Mouse (Mus musculus) heart, embryonic 11.5 days (tissue): ENCODE results near the gene 4931440F15Rik. TPM values are rescaled to one million over a fixed set of nuclear protein-coding genes. Genes with fewer than 3 reads are reported as not detected.

Source experiments
- ATAC-seq: fragments of 200-750 bp; cut with Nextera tagmentation; replicated peaks from 2 replicates; pipeline ENCODE4 v1.8.0; 2017; ENCODE audit warnings: moderate library complexity; ENCODE audit not compliant: insufficient number of reproducible peaks, low FRiP score, low TSS enrichment
- H3K27ac ChIP-seq: fragments of 300-500 bp; sonication (generic); 2 replicates; pipeline ENCODE4 v1.5.1; 2014; ENCODE audit warnings: mild to moderate bottlenecking, low read depth, low read length
- H3K27me3 ChIP-seq: fragments of 300-500 bp; sonication (generic); 2 replicates; pipeline ENCODE4 v1.6.1; 2014; ENCODE audit warnings: mild to moderate bottlenecking, low read length, mixed read lengths; ENCODE audit not compliant: control insufficient read depth, insufficient read depth
- H3K36me3 ChIP-seq: fragments of 300-500 bp; sonication (generic); 2 replicates; pipeline ENCODE4 v1.6.1; 2014; ENCODE audit warnings: mild to moderate bottlenecking, low read length, moderate library complexity, mixed read lengths; ENCODE audit not compliant: control insufficient read depth, insufficient read depth
- H3K4me1 ChIP-seq: fragments of 300-500 bp; sonication (generic); 2 replicates; pipeline ENCODE4 v1.6.1; 2014; ENCODE audit warnings: low read length; ENCODE audit not compliant: control insufficient read depth, insufficient read depth
- H3K4me2 ChIP-seq: fragments of 300-500 bp; sonication (generic); 2 replicates; pipeline ENCODE4 v1.6.1; 2014; ENCODE audit warnings: mild to moderate bottlenecking, moderate library complexity
- H3K4me3 ChIP-seq: fragments of 300-500 bp; sonication (generic); 2 replicates; pipeline ENCODE4 v1.5.1; 2014; ENCODE audit warnings: low read depth, low read length
- H3K9ac ChIP-seq: fragments of 300-500 bp; sonication (generic); 2 replicates; pipeline ENCODE4 v1.6.1; 2014; ENCODE audit warnings: mild to moderate bottlenecking, low read depth, low read length, moderate library complexity
- H3K9me3 ChIP-seq: fragments of 300-500 bp; sonication (generic); replicated peaks from 2 replicates; pipeline ENCODE4 v1.6.1; 2016; ENCODE audit warnings: low read length; ENCODE audit not compliant: control insufficient read depth
- WGBS: fragments of 180-500 bp; shearing (Covaris S2); extraction: QIAGEN DNeasy Blood & Tissue Kit; methylation state at CpG from one replicate; pipeline ENCODE4 v1.1.7; 2014; ENCODE audit not compliant: insufficient replicate concordance; 5-methylcytosine and 5-hydroxymethylcytosine counted together
- polyA plus RNA-seq: library from polyadenylated mRNA; unstranded; fragments of >200 nt; fragmentation: Nextera tagmentation; extraction: Ambion mirVana; gene quantifications from 2 replicates; pipeline ENCODE4 v1.2.1, GENCODE M21; 2014

The 4931440F15Rik gene
- polyA plus RNA-seq, 1 experiment from 2014 or later = 0.21 TPM

DNA sequence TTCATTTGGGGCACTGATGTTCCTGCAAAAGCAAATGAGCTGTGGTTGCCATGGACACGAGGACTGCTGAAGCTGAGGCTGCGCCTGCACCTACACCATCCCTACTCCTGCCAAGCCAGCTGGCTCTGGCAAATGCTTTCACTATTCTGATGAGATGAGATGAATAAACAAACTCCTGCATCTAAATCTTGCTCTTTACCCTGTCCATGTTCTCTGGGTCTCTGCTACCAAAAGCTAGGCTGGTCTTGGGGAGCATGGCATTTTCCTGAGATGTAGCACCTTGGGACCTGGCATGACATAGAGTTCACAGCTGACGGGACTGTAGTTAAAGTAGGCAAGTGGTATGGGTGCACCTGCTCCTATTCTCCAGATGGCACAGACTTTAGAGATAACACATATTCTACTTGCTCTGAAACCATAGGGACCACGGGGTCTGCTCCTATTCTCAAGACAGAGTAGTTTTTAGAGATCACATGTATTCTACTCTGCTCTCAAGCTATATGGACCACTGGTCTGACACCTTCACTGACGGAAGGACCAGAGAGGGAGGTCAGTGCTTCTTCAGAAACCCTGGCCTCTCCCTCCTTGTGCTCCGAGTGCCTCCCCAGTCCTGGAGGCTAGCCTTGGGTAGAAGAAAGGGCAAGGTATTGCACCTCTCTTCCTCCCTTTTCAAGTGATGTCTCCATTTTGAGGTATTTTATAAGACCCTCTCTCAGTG is 36.4 kb downstream of the 4931440F15Rik start:
- no peak overlapping the region for H3K4me2 ChIP-seq
- no peaks in the 10 kb centered on the region for H3K36me3 ChIP-seq
- no peak overlapping the region for H3K27ac ChIP-seq
- no peaks in the 10 kb centered on the region for H3K27me3 ChIP-seq
- ATAC-seq = no peak
- H3K4me3 ChIP-seq = no peak overlapping the region
- 76% methylated on average over 6 of the region's 6 CpGs for WGBS
- peaks cover under 1% of the 10 kb centered on the region; the same call in 1 of the 2 replicates for H3K4me1 ChIP-seq
- no peak overlapping the region for H3K9ac ChIP-seq
- H3K9me3 ChIP-seq = no peaks in the 10 kb centered on the region

DNA sequence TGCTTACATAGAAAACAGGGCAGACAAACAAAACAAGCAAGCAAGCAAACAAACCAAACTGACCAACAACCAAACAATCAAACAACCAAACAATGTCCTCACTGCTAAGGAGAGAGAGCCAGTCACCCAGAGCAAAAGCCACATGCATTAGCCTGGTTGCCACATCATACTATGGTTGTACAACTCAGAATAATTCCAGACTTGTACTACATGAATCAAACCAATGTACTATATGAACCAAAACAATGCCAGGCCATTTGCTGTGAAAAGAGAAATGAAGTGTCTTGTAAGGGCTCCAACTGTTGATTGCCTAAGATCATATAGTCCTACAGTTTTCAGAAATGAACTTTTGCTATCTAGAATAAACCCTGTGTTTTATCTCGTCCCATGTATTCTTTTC is 37.0 kb downstream of the 4931440F15Rik start:
- no peak overlapping the region for H3K9ac ChIP-seq
- H3K27ac ChIP-seq = no peak overlapping the region
- no peaks in the 10 kb centered on the region for H3K27me3 ChIP-seq
- H3K4me1 ChIP-seq = no peaks in the 10 kb centered on the region
- no peak overlapping the region for H3K4me3 ChIP-seq
- H3K36me3 ChIP-seq = no peaks in the 10 kb centered on the region
- ATAC-seq = no peak
- 52% methylated on average over 1 of the region's 1 CpGs for WGBS
- no peaks in the 10 kb centered on the region for H3K9me3 ChIP-seq
- no peak overlapping the region for H3K4me2 ChIP-seq

DNA sequence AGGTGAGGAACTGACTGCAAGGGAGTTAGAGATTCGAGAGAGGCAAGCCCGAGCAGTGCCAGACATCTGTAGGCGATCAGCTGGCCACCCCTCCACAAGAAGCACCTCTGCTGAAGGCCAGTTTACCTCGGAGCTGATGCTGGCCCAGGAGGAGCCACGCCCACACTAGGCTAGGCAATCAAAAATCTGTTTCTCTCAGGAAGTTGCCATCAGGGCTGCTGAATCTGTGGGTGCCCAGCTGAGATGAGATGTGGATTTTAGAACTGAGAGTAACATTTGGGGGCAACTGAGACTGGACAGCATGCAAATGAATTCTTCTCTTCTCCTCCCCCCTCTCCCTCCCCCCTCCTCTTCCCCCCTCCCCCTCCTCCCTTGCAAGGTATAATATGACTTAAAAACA is 38.0 kb downstream of the 4931440F15Rik start:
- WGBS = 14% methylated on average over 5 of the region's 5 CpGs
- Histone ChIP-seq H3K36me3 (no peaks in the 10 kb centered on the region), H3K9me3 (no peaks in the 10 kb centered on the region), H3K27ac (no peak overlapping the region), H3K4me1 (no peaks in the 10 kb centered on the region), H3K4me3 (no peak overlapping the region), H3K27me3 (no peaks in the 10 kb centered on the region), H3K4me2 (no peak overlapping the region), H3K9ac (no peak overlapping the region)
- no peak for ATAC-seq

DNA sequence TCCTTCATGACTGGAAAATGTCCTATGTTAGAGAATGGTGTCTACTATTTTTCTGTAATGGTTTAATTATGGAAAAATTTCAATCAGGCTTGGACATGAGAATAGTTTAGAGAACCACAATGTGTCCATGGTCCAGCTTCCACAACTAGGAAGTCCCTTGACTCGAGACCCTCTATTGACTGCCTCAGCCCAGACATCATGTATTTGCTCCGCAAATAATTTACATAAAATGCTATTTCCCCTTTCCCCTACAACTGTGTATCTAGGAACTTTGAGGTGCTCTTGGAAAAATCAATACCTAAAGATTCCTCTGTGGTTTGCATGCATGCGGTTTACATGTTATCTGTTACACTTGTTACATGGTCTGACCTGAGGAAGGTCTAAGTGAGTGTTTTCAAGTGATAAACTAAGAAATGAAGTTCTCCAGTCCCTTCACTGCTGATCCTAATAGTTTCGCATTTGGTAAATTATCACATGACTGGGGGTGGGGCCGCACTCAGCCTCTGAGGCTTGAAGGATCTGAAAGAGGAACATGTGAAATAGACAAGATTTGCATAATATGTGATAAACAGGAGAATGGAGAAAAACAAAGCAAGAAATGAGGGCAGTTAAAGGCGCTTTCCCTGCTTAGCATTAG is 38.8 kb downstream of the 4931440F15Rik start:
- Histone ChIP-seq H3K27ac (no peak overlapping the region), H3K36me3 (no peaks in the 10 kb centered on the region), H3K27me3 (no peaks in the 10 kb centered on the region), H3K4me1 (no peaks in the 10 kb centered on the region), H3K9me3 (no peaks in the 10 kb centered on the region), H3K4me2 (no peak overlapping the region), H3K9ac (no peak overlapping the region), H3K4me3 (no peak overlapping the region)
- 73% methylated on average over 6 of the region's 6 CpGs for WGBS
- ATAC-seq = no peak

DNA sequence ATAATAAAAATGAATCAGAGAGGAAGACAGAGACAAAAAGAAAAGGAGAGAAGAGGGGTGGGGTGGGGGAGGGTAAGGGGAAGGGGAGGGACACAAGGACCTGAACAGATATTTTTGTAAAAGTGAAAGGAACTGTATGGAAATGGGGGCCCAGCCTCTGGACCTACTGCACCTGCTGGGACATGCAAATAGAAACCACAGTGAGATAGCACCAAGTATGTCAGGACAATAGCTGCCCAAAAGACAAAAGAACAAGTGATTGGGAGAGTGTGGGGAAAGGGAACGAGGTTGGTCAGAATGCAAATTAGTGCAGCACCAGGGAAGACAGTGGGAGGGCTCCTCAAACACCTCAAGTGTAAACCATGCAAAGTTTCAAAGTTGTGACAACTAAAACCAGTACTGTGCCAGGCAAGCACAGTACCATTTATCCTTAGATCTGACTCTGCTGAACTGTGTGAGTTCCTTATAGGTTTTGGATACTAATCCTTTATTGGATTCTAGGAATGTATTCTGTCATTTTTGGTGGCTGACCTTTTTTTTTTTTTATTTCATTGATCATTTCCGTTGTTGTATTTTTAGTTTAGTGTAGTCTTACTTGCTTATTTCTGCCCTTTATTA is 46.0 kb downstream of the 4931440F15Rik start:
- no peaks in the 10 kb centered on the region for H3K27me3 ChIP-seq
- H3K4me2 ChIP-seq = no peak overlapping the region
- H3K27ac ChIP-seq = no peak overlapping the region
- H3K9me3 ChIP-seq = no peaks in the 10 kb centered on the region
- ATAC-seq = no peak
- H3K9ac ChIP-seq = no peak overlapping the region
- no peak overlapping the region for H3K4me3 ChIP-seq
- 57% methylated on average over 2 of the region's 2 CpGs for WGBS
- H3K4me1 ChIP-seq = peaks cover 3% of the 10 kb centered on the region
- no peaks in the 10 kb centered on the region for H3K36me3 ChIP-seq

DNA sequence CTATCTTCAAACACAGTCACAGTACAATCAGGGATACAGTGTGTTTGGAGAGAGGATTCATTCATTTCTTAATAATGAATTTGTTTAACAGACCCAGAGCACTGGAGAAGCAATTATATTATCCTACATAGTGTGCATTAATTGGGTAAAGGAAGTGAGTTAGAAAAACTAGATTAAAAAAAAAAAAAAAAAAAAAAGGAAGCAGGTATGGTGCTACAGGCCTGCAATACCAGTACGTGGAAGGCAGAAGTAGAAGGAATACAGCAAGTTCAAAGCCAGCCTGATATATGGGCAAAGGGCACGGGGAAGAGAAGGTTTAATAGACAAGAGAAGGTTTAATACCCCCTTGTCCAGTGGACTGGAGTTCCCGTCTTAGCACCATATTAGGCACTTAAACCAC is 46.5 kb downstream of the 4931440F15Rik start:
- ATAC-seq = no peak
- Histone ChIP-seq H3K36me3 (no peaks in the 10 kb centered on the region), H3K27me3 (no peaks in the 10 kb centered on the region), H3K27ac (peak overlapping the region; percentile 71; the same call in 1 of the 2 replicates), H3K4me2 (no peak overlapping the region), H3K9ac (no peak overlapping the region), H3K9me3 (no peaks in the 10 kb centered on the region), H3K4me3 (no peak overlapping the region), H3K4me1 (peaks cover 7% of the 10 kb centered on the region)
- 70% methylated on average over 3 of the region's 3 CpGs for WGBS

DNA sequence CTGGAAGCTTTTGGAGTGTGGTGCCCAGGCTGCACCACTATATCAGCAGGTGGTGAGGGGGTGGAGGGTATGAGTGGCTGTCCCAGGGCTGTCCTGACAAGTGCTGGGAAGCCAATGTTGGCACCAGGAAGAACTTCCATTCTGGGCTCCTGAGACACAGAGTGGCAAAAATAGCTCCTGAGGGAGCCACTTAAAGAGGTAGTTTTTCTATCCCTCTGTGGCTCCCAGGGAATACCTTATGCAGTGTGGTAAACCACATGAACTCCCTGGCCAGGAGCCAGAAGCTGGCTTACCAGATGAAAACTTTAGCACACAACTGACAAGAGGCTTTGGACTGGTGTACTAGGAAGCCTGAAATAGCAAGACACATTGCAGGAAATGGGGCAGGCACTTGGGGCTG is 47.5 kb downstream of the 4931440F15Rik start:
- Histone ChIP-seq H3K36me3 (no peaks in the 10 kb centered on the region), H3K4me2 (no peak overlapping the region), H3K27ac (peak overlapping the region; percentile 71), H3K4me3 (no peak overlapping the region), H3K9me3 (no peaks in the 10 kb centered on the region), H3K4me1 (peaks cover 7% of the 10 kb centered on the region), H3K9ac (no peak overlapping the region), H3K27me3 (no peaks in the 10 kb centered on the region)
- peak; percentile 63; the same call in 1 of the 2 replicates for ATAC-seq

DNA sequence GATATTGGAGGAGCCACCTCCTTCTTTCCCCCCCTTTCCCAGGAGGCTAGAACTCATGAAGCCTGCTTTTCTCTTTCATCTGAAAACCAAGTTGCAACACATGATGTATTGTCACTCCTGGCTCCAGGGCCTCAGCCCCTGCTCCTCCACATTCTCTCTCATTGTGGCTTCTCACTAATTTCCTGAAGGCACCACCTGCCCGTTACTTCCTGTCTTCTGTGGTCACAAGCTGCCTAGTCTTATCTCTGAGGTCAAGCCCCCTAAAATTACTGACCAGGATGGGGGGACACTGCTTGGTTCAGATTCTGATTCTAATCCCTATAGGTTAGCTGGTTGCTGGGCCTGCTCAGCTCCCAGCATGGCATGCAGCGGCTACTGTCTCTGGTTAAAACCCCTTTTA is 50.7 kb downstream of the 4931440F15Rik start:
- no peaks in the 10 kb centered on the region for H3K36me3 ChIP-seq
- no peak overlapping the region for H3K4me3 ChIP-seq
- peaks cover 19% of the 10 kb centered on the region for H3K4me1 ChIP-seq
- ATAC-seq = no peak
- WGBS = 62% methylated on average over 2 of the region's 2 CpGs
- no peaks in the 10 kb centered on the region for H3K9me3 ChIP-seq
- no peak overlapping the region for H3K4me2 ChIP-seq
- H3K27ac ChIP-seq = no peak overlapping the region
- no peaks in the 10 kb centered on the region for H3K27me3 ChIP-seq
- H3K9ac ChIP-seq = no peak overlapping the region
